Mouse (Mus musculus) MEL (cell line): ENCODE results near the gene Rab11fip5. TPM values are rescaled to one million over a fixed set of nuclear protein-coding genes. Genes with fewer than 3 reads are reported as not detected.

Experiments
- DNase-seq: peaks from one replicate; pipeline ENCODE4 v3.0.0; 2011; ENCODE audit warnings: low read depth, low spot score
- H3K27ac ChIP-seq: 2 replicates; pipeline ENCODE4 v1.5.1; 2012; ENCODE audit warnings: low read depth, mild to moderate bottlenecking, control low read depth, low read length, moderate library complexity; ENCODE audit not compliant: control insufficient read depth
- H3K27me3 ChIP-seq, 2 experiments: fragments of 150-350 bp in 1 of 2; sonication (generic) in 1 of 2; 2 replicates each; pipeline ENCODE4 v1.6.1; 2012; ENCODE audit warnings: low read length in 2 of 2, mild to moderate bottlenecking in 2 of 2, improper control_type of control experiment in 1 of 2, moderate library complexity in 1 of 2; ENCODE audit not compliant: insufficient read depth in 2 of 2, control insufficient read depth in 1 of 2
- H3K36me3 ChIP-seq, 2 experiments: 2 replicates each; pipeline ENCODE4 v1.6.1; 2012 to 2014; ENCODE audit warnings: low read length in 2 of 2, improper control_type of control experiment in 1 of 2, inconsistent platforms in 1 of 2, mild to moderate bottlenecking in 1 of 2; ENCODE audit not compliant: insufficient read depth in 2 of 2, control insufficient read depth in 1 of 2
- H3K4me1 ChIP-seq, 2 experiments: fragments of 150-350 bp in 1 of 2; sonication (generic) in 1 of 2; 2 replicates each; pipeline ENCODE4 v1.6.1; 2012; ENCODE audit warnings: low read length in 2 of 2, improper control_type of control experiment in 1 of 2, mild to moderate bottlenecking in 1 of 2; ENCODE audit not compliant: insufficient read depth in 2 of 2, control insufficient read depth in 1 of 2
- H3K4me3 ChIP-seq, 2 experiments: fragments of 150-350 bp in 1 of 2; sonication (generic) in 1 of 2; 2 replicates each; pipeline ENCODE4 v1.5.1; 2012; ENCODE audit warnings: low read depth in 2 of 2, low read length in 2 of 2, mild to moderate bottlenecking in 2 of 2, moderate library complexity in 2 of 2, control low read depth in 1 of 2, improper control_type of control experiment in 1 of 2; ENCODE audit not compliant: control insufficient read depth in 1 of 2, insufficient read depth in 1 of 2
- H3K79me2 ChIP-seq: 2 replicates; pipeline ENCODE4 v1.6.1; 2012; ENCODE audit warnings: mild to moderate bottlenecking, low read length, moderate library complexity; ENCODE audit not compliant: control insufficient read depth, poor library complexity, insufficient read depth
- H3K9ac ChIP-seq: 2 replicates; pipeline ENCODE4 v1.6.1; 2012; ENCODE audit warnings: low read depth, mild to moderate bottlenecking, control low read depth, low read length, moderate library complexity; ENCODE audit not compliant: control insufficient read depth, poor library complexity, severe bottlenecking
- H3K9me3 ChIP-seq: fragments of 150-350 bp; sonication (generic); replicated peaks from 2 replicates; pipeline ENCODE4 v1.6.1; 2012; ENCODE audit warnings: mild to moderate bottlenecking, low read length, improper control_type of control experiment, moderate library complexity; ENCODE audit not compliant: insufficient read depth
- CHD2 ChIP-seq: IDR thresholded peaks from 2 replicates; pipeline ENCODE4 v1.6.1; 2011; ENCODE audit warnings: low read length, improper control_type of control experiment
- CTCF ChIP-seq, 3 experiments: IDR thresholded peaks in 2 of 3; conservative IDR thresholded peaks in 1 of 3; 2 replicates each; pipeline ENCODE4 v1.5.1; 2011 to 2012; ENCODE audit warnings: low read length in 3 of 3, low read depth in 2 of 3, mild to moderate bottlenecking in 2 of 3, improper control_type of control experiment in 1 of 3, inconsistent platforms in 1 of 3, mixed read lengths in 1 of 3, moderate library complexity in 1 of 3; ENCODE audit not compliant: control insufficient read depth in 1 of 3, insufficient read depth in 1 of 3, poor library complexity in 1 of 3, severe bottlenecking in 1 of 3
- GATA1 ChIP-seq: IDR thresholded peaks from 2 replicates; pipeline ENCODE4 v1.6.1; 2011; ENCODE audit warnings: low read depth, low read length, improper control_type of control experiment
- HCFC1 ChIP-seq: IDR thresholded peaks from 2 replicates; pipeline ENCODE4 v1.6.1; 2012; ENCODE audit warnings: low read depth, mild to moderate bottlenecking, inconsistent platforms, low read length, improper control_type of control experiment, moderate library complexity
- JUND ChIP-seq: IDR thresholded peaks from 2 replicates; pipeline ENCODE4 v1.6.1; 2011; ENCODE audit warnings: low read depth, mild to moderate bottlenecking, improper control_type of control experiment, low read length
- MAX ChIP-seq: IDR thresholded peaks from 2 replicates; pipeline ENCODE4 v1.6.1; 2011; ENCODE audit warnings: low read length, improper control_type of control experiment
- MAZ ChIP-seq: IDR thresholded peaks from 2 replicates; pipeline ENCODE4 v1.6.1; 2012; ENCODE audit warnings: low read depth, mild to moderate bottlenecking, inconsistent platforms, low read length, improper control_type of control experiment
- MXI1 ChIP-seq: IDR thresholded peaks from 2 replicates; pipeline ENCODE4 v1.6.1; 2011; ENCODE audit warnings: mild to moderate bottlenecking, low read depth, low read length, improper control_type of control experiment
- MYB ChIP-seq: IDR thresholded peaks from 2 replicates; pipeline ENCODE4 v1.6.1; 2011; ENCODE audit warnings: mild to moderate bottlenecking, low read depth, low read length, improper control_type of control experiment
- MYC ChIP-seq: IDR thresholded peaks from 2 replicates; pipeline ENCODE4 v1.6.1; 2011; ENCODE audit warnings: low read depth, mild to moderate bottlenecking, low read length, improper control_type of control experiment, moderate library complexity
- NRF1 ChIP-seq: IDR thresholded peaks from 2 replicates; pipeline ENCODE4 v1.6.1; 2014; ENCODE audit warnings: low read depth, mild to moderate bottlenecking, inconsistent platforms, low read length, improper control_type of control experiment, moderate library complexity; ENCODE audit not compliant: poor library complexity, insufficient read depth, severe bottlenecking
- POLR2A ChIP-seq, 2 experiments: IDR thresholded peaks; 2 replicates each; pipeline ENCODE4 v1.6.1; 2011 to 2012; ENCODE audit warnings: low read length in 2 of 2, mild to moderate bottlenecking in 2 of 2, control low read depth in 1 of 2, improper control_type of control experiment in 1 of 2, low read depth in 1 of 2, moderate library complexity in 1 of 2; ENCODE audit not compliant: control insufficient read depth in 1 of 2, insufficient read depth in 1 of 2, poor library complexity in 1 of 2
- POLR2AphosphoS2 ChIP-seq: IDR thresholded peaks from 2 replicates; pipeline ENCODE4 v1.6.1; 2011; ENCODE audit warnings: low read length, improper control_type of control experiment
- RCOR1 ChIP-seq: IDR thresholded peaks from 2 replicates; pipeline ENCODE4 v1.6.1; 2012; ENCODE audit warnings: low read depth, mild to moderate bottlenecking, inconsistent platforms, low read length, improper control_type of control experiment
- SMC3 ChIP-seq: IDR thresholded peaks from 2 replicates; pipeline ENCODE4 v1.6.1; 2011; ENCODE audit warnings: low read depth, low read length, improper control_type of control experiment
- USF2 ChIP-seq, 2 experiments: IDR thresholded peaks; 2 replicates each; pipeline ENCODE4 v1.6.1; 2011 to 2012; ENCODE audit warnings: improper control_type of control experiment in 2 of 2, low read length in 2 of 2, borderline replicate concordance in 1 of 2, inconsistent platforms in 1 of 2, low read depth in 1 of 2, mild to moderate bottlenecking in 1 of 2; ENCODE audit not compliant: insufficient read depth in 1 of 2
- ZC3H11A ChIP-seq: IDR thresholded peaks from 2 replicates; pipeline ENCODE4 v1.6.1; 2012; ENCODE audit warnings: low read depth, mild to moderate bottlenecking, inconsistent platforms, low read length, improper control_type of control experiment
- ZKSCAN1 ChIP-seq: IDR thresholded peaks from 2 replicates; pipeline ENCODE4 v1.6.1; 2012; ENCODE audit warnings: low read depth, mild to moderate bottlenecking, inconsistent platforms, low read length, improper control_type of control experiment, moderate library complexity
- polyA plus RNA-seq, 2 experiments: library from polyadenylated mRNA; stranded (reverse) in 1 of 2; unstranded in 1 of 2; fragments of >175 nt in 1 of 2; fragments of >200 nt in 1 of 2; gene quantifications; 2 replicates each; pipeline versions ENCODE4 v1.2.1 to v1.2.4; 2012; ENCODE audit warnings: low replicate concordance in 2 of 2, low read depth in 1 of 2; ENCODE audit not compliant: insufficient read length in 2 of 2, insufficient read depth in 1 of 2, missing spikeins in 1 of 2
- total RNA-seq: library from RNA; depleted of rRNA; stranded (reverse); fragments of 300-350 nt; gene quantifications from 2 replicates; pipeline ENCODE4 v1.2.3, GENCODE M21; 2012

Rab11fip5 gene
- total and polyA plus RNA-seq, 3 experiments, result 3.3 to 8.5 TPM; not detected in 1

- Histone ChIP-seq H3K36me3 (no peaks in the 10 kb centered on the region), H3K27me3 (no peaks in the 10 kb centered on the region)
Measured at GRCm38 (mm10) chr6:85343027-85343426, 31.4 kb downstream of the Rab11fip5 start.

DNA sequence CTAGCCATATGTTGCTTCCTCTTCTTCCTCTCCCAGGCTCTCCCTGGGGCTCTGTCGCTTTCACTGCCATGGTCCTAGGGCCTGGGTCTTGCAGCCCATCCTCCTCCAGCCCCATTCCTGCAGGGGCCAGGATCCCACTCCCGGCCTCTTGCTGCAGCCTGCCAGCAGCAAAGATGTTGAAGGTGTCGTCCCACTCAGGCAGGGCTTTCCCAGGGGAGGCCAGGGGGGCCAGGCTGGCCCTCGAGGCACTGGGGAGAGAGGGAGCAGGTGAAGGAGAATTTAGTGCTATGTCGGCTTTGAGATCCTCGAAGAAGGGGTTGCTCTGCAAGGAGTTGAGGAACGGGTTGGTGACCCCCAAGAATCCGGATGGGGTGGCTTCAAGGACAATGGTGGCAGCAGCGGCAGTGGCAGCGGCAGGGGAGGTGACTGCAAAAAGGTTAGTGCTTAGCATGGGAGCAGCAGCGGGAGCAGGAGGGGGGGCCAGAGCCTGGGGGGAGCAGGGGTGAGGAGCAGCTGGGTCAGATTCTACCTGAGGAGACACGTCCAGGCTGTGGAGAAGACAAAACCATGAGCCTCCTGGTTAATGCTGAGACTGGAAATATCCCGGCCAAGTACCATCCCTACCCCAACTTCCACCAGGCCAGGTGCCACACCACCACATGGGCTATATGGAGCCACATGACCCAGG is 32.5 kb downstream of the Rab11fip5 start:
- Histone ChIP-seq H3K27me3 (no peaks in the 10 kb centered on the region), H3K9ac (no peak overlapping the region), H3K9me3 (no peaks in the 10 kb centered on the region), H3K4me1 (no peaks in the 10 kb centered on the region), H3K27ac (no peak overlapping the region), H3K79me2 (no peaks in the 10 kb centered on the region), H3K4me3 (no peak overlapping the region), H3K36me3 (no peaks in the 10 kb centered on the region)
- DNase-seq, result no peak
- TF ChIP-seq RCOR1 (no peak), MYB (no peak), POLR2A (IDR thresholded peaks at IDR 0.05; ENCODE audit: control insufficient read depth in 1 of 2, insufficient read depth in 1 of 2, low read depth in 1 of 2, low read length in 2 of 2, poor library complexity in 1 of 2) (no peak), MAX (no peak), ZC3H11A (no peak), MAZ (no peak), NRF1 (no peak)

More at GRCm38 (mm10) chr6:85343027-85343426, 31.4 kb downstream of the Rab11fip5 start:
- Histone ChIP-seq H3K4me3 (no peak overlapping the region), H3K9ac (no peak overlapping the region), H3K27ac (no peak overlapping the region), H3K79me2 (no peaks in the 10 kb centered on the region), H3K9me3 (no peaks in the 10 kb centered on the region), H3K4me1 (no peaks in the 10 kb centered on the region)
- no peak for DNase-seq
- TF ChIP-seq JUND (no peak), ZKSCAN1 (no peak), MAX (no peak), USF2 (IDR thresholded peaks at IDR 0.05; ENCODE audit: borderline replicate concordance in 1 of 2, insufficient read depth in 1 of 2, low read depth in 1 of 2, low read length in 2 of 2) (no peak), CHD2 (no peak), NRF1 (no peak), MAZ (no peak), MYB (no peak), MXI1 (no peak), SMC3 (no peak), CTCF (IDR thresholded peaks at IDR 0.05 in 2 of 3, conservative IDR thresholded peaks at IDR 0.05 in 1 of 3; ENCODE audit: control insufficient read depth in 1 of 3, insufficient read depth in 1 of 3, low read depth in 2 of 3, low read length in 3 of 3, poor library complexity in 1 of 3, severe bottlenecking in 1 of 3) (no peak), MYC (no peak), POLR2AphosphoS2 (no peak), HCFC1 (no peak), GATA1 (no peak)
